Mouse (Mus musculus) heart, embryonic 12.5 days (tissue): Measurements from ENCODE around the gene Slc8a3. TPM values are rescaled to one million over a fixed set of nuclear protein-coding genes. Genes with fewer than 3 reads are reported as not detected.
"Not testable (repeated sequence)": the region's sequence is repeated elsewhere in the genome, so short reads cannot be mapped to it uniquely, and the experiment has no call there.

ENCODE experiments used
- ATAC-seq: fragments of 200-750 bp; cut with Nextera tagmentation; 2 replicates; pipeline ENCODE4 v1.8.0; 2017; ENCODE audit warnings: moderate TSS enrichment, moderate library complexity; ENCODE audit not compliant: insufficient number of reproducible peaks, low FRiP score
- H3K27ac ChIP-seq: fragments of 300-500 bp; sonication (generic); 2 replicates; pipeline ENCODE4 v1.5.1; 2016; ENCODE audit warnings: mild to moderate bottlenecking, moderate library complexity; ENCODE audit not compliant: poor library complexity, severe bottlenecking
- H3K27me3 ChIP-seq: fragments of 300-500 bp; sonication (generic); replicated peaks from 2 replicates; pipeline ENCODE4 v1.6.1; 2016; ENCODE audit warnings: mild to moderate bottlenecking, moderate library complexity
- H3K36me3 ChIP-seq: fragments of 300-500 bp; sonication (generic); 2 replicates; pipeline ENCODE4 v1.6.1; 2016; ENCODE audit warnings: mild to moderate bottlenecking, moderate library complexity
- H3K4me1 ChIP-seq: fragments of 300-500 bp; sonication (generic); replicated peaks from 2 replicates; pipeline ENCODE4 v1.6.1; 2016; ENCODE audit warnings: mild to moderate bottlenecking
- H3K4me2 ChIP-seq: fragments of 300-500 bp; sonication (generic); 2 replicates; pipeline ENCODE4 v1.6.1; 2016; ENCODE audit warnings: mild to moderate bottlenecking, moderate library complexity
- H3K4me3 ChIP-seq: fragments of 300-500 bp; sonication (generic); 2 replicates; pipeline ENCODE4 v1.5.1; 2016; ENCODE audit warnings: mild to moderate bottlenecking
- H3K9ac ChIP-seq: fragments of 300-500 bp; sonication (generic); 2 replicates; pipeline ENCODE4 v1.6.1; 2016; ENCODE audit warnings: mild to moderate bottlenecking, moderate library complexity
- H3K9me3 ChIP-seq: fragments of 300-500 bp; sonication (generic); replicated peaks from 2 replicates; pipeline ENCODE4 v1.6.1; 2016; ENCODE audit warnings: mild to moderate bottlenecking, moderate library complexity
- whole genome bisulfite sequencing: fragments of 180-500 bp; shearing (Covaris S2); methylation state at CpG from one replicate; pipeline ENCODE4 v1.1.7; 2016; 5-methylcytosine and 5-hydroxymethylcytosine counted together
- polyA plus RNA-seq: library from polyadenylated mRNA; unstranded; fragments of >200 nt; fragmentation: Nextera tagmentation; extraction: Ambion mirVana; gene quantifications from 2 replicates; pipeline ENCODE4 v1.2.1, GENCODE M21; 2016

The Slc8a3 gene
- 0.43 and 0.49 TPM in 2 replicates for polyA plus RNA-seq

DNA sequence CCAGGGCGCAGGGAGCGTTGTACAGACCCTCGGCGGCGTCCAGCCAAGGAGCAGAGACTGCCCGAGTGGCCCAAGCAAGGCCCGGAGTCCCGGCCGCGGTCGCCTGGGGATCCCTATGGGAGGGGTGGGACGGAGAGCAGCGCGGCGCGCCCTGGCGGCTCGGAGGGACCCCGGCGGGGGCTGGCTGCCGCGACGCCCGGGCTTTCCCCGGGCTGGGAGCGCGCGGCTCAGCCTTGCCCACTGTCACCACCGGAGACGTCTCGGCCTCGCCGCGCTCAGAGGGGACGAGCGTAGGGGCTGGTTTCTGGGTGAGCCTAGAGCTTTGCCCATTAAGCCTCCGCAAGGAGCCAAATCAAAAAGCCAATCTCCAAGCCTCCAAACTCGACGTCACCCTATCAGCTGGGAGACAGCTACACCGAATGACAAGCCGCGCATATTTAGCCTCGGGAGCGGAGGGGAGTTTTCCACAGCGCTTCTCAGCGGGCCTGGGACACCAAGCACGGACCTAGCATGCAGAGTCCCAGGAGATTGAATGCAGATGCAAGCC is at the start of gene Slc8a3:
Slc8a3 (minus strand) TSS at position 306 of the 547 bp plus-strand sequence.
- H3K27me3 ChIP-seq = peaks cover 47% of the 10 kb centered on the region
- no peaks in the 10 kb centered on the region for H3K36me3 ChIP-seq
- H3K9ac ChIP-seq = peak within 1 kb of the TSS; percentile 66
- H3K4me2 ChIP-seq = peak within 1 kb of the TSS; percentile 90
- no peaks in the 10 kb centered on the region for H3K9me3 ChIP-seq
- WGBS = under 1% methylated on average over 43 of the region's 47 CpGs
- no peak within 1 kb of the TSS for H3K27ac ChIP-seq
- peak within 1 kb of the TSS; percentile 54 for H3K4me3 ChIP-seq
- ATAC-seq = peak; percentile 65
- 0 out of 2 replicates have a peak, but pooled peaks cover 14% of the 10 kb centered on the region for H3K4me1 ChIP-seq

DNA sequence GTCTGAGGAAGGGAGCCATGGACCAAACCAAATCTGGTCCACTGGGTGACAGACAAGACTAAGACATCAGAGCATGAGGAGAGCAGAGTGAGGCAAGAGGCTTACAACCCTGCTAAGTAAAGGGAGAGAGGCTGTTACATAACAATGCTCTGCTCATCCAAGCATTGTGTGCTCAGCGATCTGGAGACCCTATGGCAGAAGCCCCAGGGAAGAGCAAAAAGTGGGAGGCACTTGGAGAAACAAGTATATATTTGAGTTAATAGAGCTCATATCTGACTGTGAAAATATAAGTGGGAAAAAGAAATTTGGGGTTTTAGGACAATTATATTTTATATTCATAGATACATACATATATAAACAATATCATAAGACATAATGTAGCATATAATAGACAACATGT is 46.4 kb upstream of the Slc8a3 start, which contains the start of gene Gm4787:
Gm4787 (minus strand) TSS at position 101 of the 400 bp plus-strand sequence.
- not testable (repeated sequence) for H3K36me3 ChIP-seq, H3K4me2 ChIP-seq, H3K27me3 ChIP-seq, H3K4me3 ChIP-seq, H3K27ac ChIP-seq, ATAC-seq, H3K9ac ChIP-seq, H3K9me3 ChIP-seq, H3K4me1 ChIP-seq
- WGBS = 88% methylated on average over 1 of the region's 1 CpGs

DNA sequence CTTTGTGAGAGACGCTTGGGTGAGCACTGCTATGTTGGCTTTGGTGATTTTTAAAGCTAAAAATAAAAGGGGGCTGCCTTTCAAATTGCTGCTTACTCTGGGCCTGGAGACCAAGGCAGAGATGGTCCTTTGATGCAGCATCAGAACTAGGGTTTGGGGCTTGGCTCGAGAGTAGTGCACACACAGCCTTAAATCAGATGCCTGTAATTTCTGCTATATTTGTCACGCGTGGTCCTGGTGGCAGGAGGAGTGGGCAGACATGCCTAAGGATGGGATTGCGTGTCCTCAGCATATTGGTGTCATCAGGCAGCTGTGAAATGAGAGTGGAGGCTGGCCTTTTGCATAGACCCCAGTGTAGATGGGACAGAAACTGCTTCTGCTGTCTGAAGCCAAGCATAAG is 861 bp upstream of the Slc8a3 start:
- H3K36me3 ChIP-seq = no peaks in the 10 kb centered on the region
- H3K27me3 ChIP-seq = peaks cover 42% of the 10 kb centered on the region
- WGBS = 59% methylated on average over 5 of the region's 5 CpGs
- H3K4me2 ChIP-seq = peak overlapping the region; percentile 90; the same call in 1 of the 2 replicates
- no peaks in the 10 kb centered on the region for H3K9me3 ChIP-seq
- H3K27ac ChIP-seq = no peak overlapping the region
- H3K9ac ChIP-seq = no peak overlapping the region
- no peak for ATAC-seq
- 0 out of 2 replicates have a peak, but pooled peaks cover 14% of the 10 kb centered on the region for H3K4me1 ChIP-seq
- H3K4me3 ChIP-seq = no peak overlapping the region

DNA sequence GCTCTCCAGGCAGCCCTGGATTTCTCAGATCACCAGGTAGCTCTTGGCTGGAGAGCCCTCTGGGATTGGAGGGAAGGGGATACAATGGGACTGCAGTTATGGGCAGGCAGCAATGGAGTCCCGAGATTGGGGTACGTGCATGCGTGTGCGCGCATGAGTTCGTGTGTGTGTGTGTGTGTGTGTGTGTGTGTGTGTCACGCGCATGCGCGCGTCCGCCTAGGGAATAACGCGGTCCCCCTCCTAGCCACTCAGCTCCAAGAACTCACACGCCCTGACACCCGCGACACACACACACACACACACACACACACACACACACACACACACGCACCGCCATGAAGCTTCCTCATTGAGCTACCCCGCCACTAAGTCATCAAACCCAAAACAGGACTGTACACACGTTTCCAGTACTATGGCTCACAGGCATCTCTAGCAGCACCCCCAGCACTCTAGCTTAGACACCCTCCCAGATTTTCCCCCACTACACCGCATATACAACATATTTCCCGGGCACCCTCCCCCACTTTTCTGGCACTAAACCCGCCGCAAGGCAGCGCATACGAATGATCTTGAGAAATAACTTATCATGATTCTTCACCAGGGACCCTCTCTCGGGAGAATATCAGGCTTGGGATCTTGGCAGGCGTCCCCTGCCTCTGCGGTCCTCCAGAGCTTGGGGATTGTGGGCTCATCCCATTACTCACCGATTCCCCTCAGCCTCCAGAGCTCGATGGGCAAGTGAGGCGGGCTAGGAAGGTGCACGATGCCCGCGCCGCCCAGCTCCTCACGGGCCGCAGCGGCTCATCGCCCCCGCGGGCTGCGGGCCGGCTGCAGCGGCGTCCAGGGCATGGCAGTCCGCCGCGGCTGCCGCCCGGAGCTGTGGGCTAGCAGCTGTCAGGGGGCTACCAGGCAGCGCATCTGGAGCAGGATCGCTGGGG is 774 bp downstream of the Slc8a3 start:
- Histone ChIP-seq H3K36me3 (no peaks in the 10 kb centered on the region), H3K4me1 (0 out of 2 replicates have a peak, but pooled peaks cover 14% of the 10 kb centered on the region), H3K4me2 (peak overlapping the region; percentile 90), H3K9me3 (no peaks in the 10 kb centered on the region), H3K27ac (no peak overlapping the region), H3K9ac (peak overlapping the region; percentile 66), H3K4me3 (peak overlapping the region; percentile 54), H3K27me3 (peaks cover 53% of the 10 kb centered on the region)
- WGBS = 4% methylated on average over 54 of the region's 54 CpGs
- peak; percentile 42; the same call in 1 of the 2 replicates for ATAC-seq

DNA sequence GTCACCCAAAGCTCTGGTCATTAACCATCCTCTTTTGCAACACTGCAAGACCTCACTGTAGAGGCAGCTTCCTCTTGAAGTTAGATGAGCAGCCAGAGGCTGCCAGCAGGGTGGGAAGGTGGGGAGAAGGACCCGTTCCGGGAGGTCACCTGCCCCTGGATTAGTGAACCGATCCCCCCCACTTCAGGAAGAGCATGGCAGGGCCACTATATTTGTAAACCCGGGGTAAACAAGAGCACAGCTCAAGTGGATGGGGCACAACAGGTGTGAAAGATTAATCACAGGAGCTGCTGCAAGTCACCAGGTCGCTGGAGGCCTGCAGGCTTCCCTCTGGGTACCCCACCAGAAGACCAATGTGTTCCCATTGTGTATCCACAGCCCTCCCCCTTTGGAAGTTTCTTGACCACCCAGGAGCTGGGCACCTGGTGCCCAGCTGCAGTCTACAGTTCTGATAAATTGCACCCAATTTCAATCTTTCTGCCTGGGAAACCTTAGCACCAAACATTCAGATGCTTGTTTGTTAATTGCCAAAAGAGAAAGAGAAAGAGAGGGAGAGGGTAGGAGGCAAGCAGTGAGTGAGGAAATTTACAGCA is 1.8 kb downstream of the Slc8a3 start:
- Histone ChIP-seq H3K9ac (no peak overlapping the region), H3K36me3 (no peaks in the 10 kb centered on the region), H3K9me3 (no peaks in the 10 kb centered on the region), H3K27me3 (peaks cover 54% of the 10 kb centered on the region), H3K4me2 (0 out of 2 replicates have a peak overlapping the region, but pooled peaks have one; percentile 90), H3K4me3 (no peak overlapping the region), H3K4me1 (0 out of 2 replicates have a peak, but pooled peaks cover 14% of the 10 kb centered on the region), H3K27ac (no peak overlapping the region)
- ATAC-seq = no peak
- 49% methylated on average over 5 of the region's 5 CpGs for WGBS

DNA sequence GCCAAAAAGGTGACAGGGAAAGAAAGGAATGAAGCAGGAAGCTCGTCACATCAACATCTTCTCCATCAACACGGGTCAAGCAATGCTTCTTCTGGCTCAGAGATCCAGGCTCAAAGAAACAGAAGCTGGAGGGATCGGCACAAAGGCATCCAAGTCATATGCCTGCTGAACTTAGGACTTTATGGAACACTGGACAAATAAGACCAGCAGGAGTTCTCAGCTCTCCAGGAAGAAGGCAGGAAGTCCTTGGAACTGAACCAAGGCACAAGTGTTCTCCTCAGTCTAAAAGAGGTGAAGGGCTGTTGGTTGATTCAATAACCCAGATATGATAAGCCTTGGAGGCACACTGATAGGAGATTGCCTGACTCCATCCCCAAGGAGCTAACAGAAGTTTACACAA is 8.0 kb downstream of the Slc8a3 start:
- Histone ChIP-seq H3K9ac (no peak overlapping the region), H3K36me3 (no peaks in the 10 kb centered on the region), H3K4me3 (no peak overlapping the region), H3K27ac (no peak overlapping the region), H3K27me3 (peaks cover 18% of the 10 kb centered on the region), H3K9me3 (no peaks in the 10 kb centered on the region), H3K4me2 (no peak overlapping the region), H3K4me1 (peaks cover 12% of the 10 kb centered on the region)
- no peak for ATAC-seq
- 74% methylated on average over 3 of the region's 3 CpGs for WGBS

DNA sequence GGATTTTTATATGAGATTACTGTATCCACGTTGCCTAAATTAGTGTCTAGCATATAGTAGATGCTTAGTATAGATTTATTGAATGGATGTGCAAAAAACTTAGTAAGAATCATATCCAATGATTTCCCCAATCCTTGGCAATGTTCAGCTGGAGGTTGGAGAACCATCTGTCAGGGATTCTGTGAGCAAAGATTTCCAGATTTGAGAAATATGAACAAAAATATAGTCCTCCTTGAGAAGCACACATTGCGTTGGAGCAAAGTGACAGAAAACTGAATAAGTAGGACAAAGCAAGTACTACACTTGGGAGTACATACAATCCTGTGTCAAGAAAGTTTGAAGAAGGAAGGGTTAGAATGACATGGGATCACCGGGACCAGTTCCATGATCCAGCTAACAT is 8.9 kb downstream of the Slc8a3 start:
- peaks cover 13% of the 10 kb centered on the region for H3K4me1 ChIP-seq
- 83% methylated on average over 3 of the region's 3 CpGs for WGBS
- no peak overlapping the region for H3K27ac ChIP-seq
- ATAC-seq = no peak
- H3K9ac ChIP-seq = no peak overlapping the region
- no peaks in the 10 kb centered on the region for H3K9me3 ChIP-seq
- no peak overlapping the region for H3K4me3 ChIP-seq
- H3K4me2 ChIP-seq = no peak overlapping the region
- H3K27me3 ChIP-seq = peaks cover 11% of the 10 kb centered on the region; the same call in 1 of the 2 replicates
- no peaks in the 10 kb centered on the region for H3K36me3 ChIP-seq

DNA sequence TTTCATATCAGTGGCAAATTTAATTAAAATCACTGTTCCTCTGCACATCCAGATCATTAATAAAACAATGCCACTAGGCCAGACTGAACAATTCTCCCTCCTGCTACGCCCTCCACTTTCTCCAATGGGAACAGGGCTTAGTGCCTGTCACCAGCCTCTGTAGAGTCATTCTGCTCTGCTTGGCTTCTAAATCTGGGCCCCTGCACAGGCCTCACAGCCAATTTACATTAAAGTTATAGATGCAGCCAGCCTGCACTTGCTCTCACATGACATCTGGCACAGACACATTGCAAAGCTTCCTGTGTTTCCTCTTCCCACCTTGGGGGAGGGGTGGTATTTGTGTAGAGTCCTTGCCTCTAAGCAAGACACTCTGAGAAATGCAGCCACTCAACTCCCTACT is 12.0 kb downstream of the Slc8a3 start:
- Histone ChIP-seq H3K9me3 (no peaks in the 10 kb centered on the region), H3K9ac (no peak overlapping the region), H3K4me2 (no peak overlapping the region), H3K4me3 (no peak overlapping the region), H3K27ac (peak overlapping the region; percentile 1; the same call in 1 of the 2 replicates), H3K27me3 (no peaks in the 10 kb centered on the region), H3K36me3 (no peaks in the 10 kb centered on the region), H3K4me1 (peaks cover 13% of the 10 kb centered on the region)
- 42% methylated on average over 1 of the region's 1 CpGs for WGBS
- ATAC-seq = peak; percentile 64

DNA sequence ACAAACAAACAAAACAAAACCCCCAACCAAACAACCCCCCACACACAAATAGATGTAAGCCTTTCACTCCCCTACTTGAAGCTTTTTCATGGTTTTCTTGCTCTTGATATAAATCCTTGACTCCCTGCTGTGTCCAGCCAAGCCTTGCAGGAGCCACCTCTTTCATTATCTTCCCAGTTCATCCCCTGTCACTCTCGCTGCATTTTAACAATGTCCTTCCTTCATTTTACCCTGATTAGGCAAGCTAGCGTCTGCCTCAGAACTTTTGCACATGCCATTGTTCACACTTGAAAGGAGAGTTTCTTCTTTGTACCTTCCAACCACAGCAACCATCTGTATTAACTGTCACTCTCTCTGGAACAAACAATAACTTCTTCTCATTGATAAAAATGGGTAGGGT is 15.2 kb downstream of the Slc8a3 start:
- H3K9ac ChIP-seq = no peak overlapping the region

DNA sequence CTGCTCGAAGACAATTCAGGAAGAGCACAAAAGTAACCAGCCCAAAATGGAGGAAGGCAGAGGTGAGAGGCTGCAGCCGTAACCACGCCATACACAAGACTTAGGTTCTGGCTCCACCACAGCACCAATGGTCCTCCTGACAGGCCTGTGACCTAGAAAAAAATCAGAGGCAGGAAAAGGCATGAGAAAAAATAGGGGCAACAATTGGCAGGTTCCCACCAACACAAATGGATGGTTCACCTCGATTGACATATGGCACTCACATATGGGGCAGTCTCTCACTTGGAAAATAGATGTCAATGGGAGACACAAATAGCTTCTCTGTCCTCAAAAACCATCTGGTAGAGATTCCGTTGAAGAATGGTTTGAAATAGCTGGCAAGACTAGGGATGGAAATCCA is 17.0 kb downstream of the Slc8a3 start:
- H3K9me3 ChIP-seq = no peaks in the 10 kb centered on the region
- no peak overlapping the region for H3K4me3 ChIP-seq
- peaks cover 9% of the 10 kb centered on the region for H3K4me1 ChIP-seq
- no peak overlapping the region for H3K4me2 ChIP-seq
- H3K27me3 ChIP-seq = no peaks in the 10 kb centered on the region
- no peaks in the 10 kb centered on the region for H3K36me3 ChIP-seq
- 84% methylated on average over 5 of the region's 5 CpGs for WGBS
- H3K27ac ChIP-seq = no peak overlapping the region
- H3K9ac ChIP-seq = no peak overlapping the region
- no peak for ATAC-seq

More for the DNA sequence above, 15.2 kb downstream of the Slc8a3 start:
- Histone ChIP-seq H3K9me3 (no peaks in the 10 kb centered on the region), H3K4me2 (no peak overlapping the region), H3K4me1 (peaks cover 13% of the 10 kb centered on the region), H3K27me3 (no peaks in the 10 kb centered on the region), H3K36me3 (no peaks in the 10 kb centered on the region), H3K4me3 (no peak overlapping the region), H3K27ac (no peak overlapping the region)
- ATAC-seq = no peak
- 31% methylated on average over 2 of the region's 2 CpGs for WGBS

DNA sequence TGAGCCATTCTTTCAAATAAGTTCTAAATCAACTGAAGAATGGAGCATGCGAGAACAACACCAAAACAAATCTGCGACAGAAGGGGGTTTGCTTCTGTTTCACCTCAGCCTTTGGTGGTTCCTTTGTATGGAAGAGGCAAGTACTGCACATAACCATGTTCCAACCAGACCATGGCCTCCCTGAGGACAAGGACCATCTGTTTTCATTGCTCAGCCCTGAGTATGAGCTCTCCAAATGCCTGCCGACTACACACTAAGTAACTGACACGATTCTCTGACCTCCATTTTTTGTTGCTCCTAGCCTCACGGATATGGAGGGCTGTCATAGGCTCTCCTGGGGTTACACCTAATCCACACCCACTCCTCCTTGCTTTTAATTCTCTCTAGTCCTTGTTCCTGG is 29.4 kb downstream of the Slc8a3 start:
- Histone ChIP-seq H3K9ac (no peak overlapping the region), H3K4me3 (no peak overlapping the region), H3K4me1 (no peaks in the 10 kb centered on the region), H3K4me2 (no peak overlapping the region), H3K36me3 (no peaks in the 10 kb centered on the region), H3K9me3 (no peaks in the 10 kb centered on the region), H3K27ac (no peak overlapping the region), H3K27me3 (no peaks in the 10 kb centered on the region)
- 82% methylated on average over 5 of the region's 5 CpGs for WGBS
- ATAC-seq = no peak
